Mouse (Mus musculus): ENCODE data around the gene Kif13a. TPM values are rescaled to one million over a fixed set of nuclear protein-coding genes. Genes with fewer than 3 reads are reported as not detected.
A peak's percentile ranks its signal among the peaks of the same experiment; 100 is the strongest.

Gene Kif13a
- polyA plus RNA-seq, 1 experiment, result 38.5 TPM

DNA sequence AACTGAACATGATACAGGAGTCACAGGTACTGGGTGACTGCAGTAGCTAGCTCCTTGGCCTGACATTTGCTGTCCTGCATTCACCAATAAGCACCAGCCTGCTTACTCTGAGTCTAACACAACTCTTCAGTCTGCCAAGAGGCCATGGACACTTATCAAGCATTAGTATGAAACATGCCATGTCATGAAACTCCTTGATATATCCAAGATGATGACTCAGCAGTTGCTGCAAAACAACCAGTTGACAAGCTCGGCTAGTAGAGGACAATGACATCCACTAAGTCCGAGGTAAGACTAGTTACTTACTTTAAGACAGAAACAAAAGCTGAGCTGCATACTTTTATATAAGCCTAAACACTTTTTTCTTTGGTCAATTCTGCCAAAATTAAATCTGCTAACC is 204.4 kb downstream of the Kif13a start:
- 16% methylated on average over 2 of the region's 2 CpGs for WGBS
- Histone ChIP-seq H3K4me3 (replicated peaks; ENCODE audit: insufficient read depth, low read depth, low read length) (no peak overlapping the region), H3K4me1 (ENCODE audit: control insufficient read depth, insufficient read depth, low read length) (no peaks in the 10 kb centered on the region; the same call in 1 of the 2 replicates), H3K27me3 (ENCODE audit: control insufficient read depth, insufficient read depth, low read length) (no peaks in the 10 kb centered on the region), H3K27ac (ENCODE audit: insufficient read depth, low read length) (no peak overlapping the region)
- DNase-seq, result no peak
- TF ChIP-seq POLR2A (IDR thresholded peaks at IDR 0.05; ENCODE audit: borderline replicate concordance, insufficient read depth, low read length) (no peak), CTCF (IDR thresholded peaks at IDR 0.05; ENCODE audit: borderline replicate concordance, insufficient read depth, low read depth, low read length) (no peak)

- TF ChIP-seq CTCF (IDR thresholded peaks at IDR 0.05; ENCODE audit: borderline replicate concordance, insufficient read depth, low read depth, low read length), result no peak
- no peak for TF ChIP-seq POLR2A (IDR thresholded peaks at IDR 0.05; ENCODE audit: borderline replicate concordance, insufficient read depth, low read length)
- no peak overlapping the region for H3K4me3 ChIP-seq (replicated peaks; ENCODE audit: insufficient read depth, low read depth, low read length)
- no peak for DNase-seq
- no peaks in the 10 kb centered on the region; the same call in 1 of the 2 replicates for H3K4me1 ChIP-seq (ENCODE audit: control insufficient read depth, insufficient read depth, low read length)
- no peak overlapping the region for H3K27ac ChIP-seq (ENCODE audit: insufficient read depth, low read length)
- H3K27me3 ChIP-seq (ENCODE audit: control insufficient read depth, insufficient read depth, low read length), result no peaks in the 10 kb centered on the region
Observed at GRCm38 (mm10) chr13:46724371-46724770, 205.3 kb downstream of the Kif13a start.

DNA sequence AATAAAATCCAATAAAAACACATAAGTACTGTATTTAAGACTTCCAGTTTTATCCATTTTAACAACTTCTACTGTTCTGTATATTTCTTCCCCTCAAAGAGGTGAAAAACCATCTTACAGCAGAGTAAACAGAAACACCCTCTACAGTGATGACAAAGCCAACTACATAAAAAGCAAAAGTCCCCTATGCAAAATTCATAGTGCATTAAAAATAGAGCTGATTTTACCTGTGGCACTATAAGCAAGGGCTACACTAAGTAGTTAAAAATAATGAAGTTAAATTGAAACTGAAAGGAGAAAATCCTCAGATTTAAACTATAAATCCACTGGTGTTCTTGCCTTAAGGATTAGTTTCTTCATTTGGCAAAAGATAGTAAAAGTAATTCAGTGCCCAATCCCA is 208.7 kb downstream of the Kif13a start:
- DNase-seq, result no peak
- Histone ChIP-seq H3K27ac (ENCODE audit: insufficient read depth, low read length) (no peak overlapping the region), H3K4me1 (ENCODE audit: control insufficient read depth, insufficient read depth, low read length) (peaks cover 2% of the 10 kb centered on the region; the same call in 1 of the 2 replicates), H3K27me3 (ENCODE audit: control insufficient read depth, insufficient read depth, low read length) (no peaks in the 10 kb centered on the region), H3K4me3 (replicated peaks; ENCODE audit: insufficient read depth, low read depth, low read length) (no peak overlapping the region)
- TF ChIP-seq POLR2A (IDR thresholded peaks at IDR 0.05; ENCODE audit: borderline replicate concordance, insufficient read depth, low read length) (no peak), CTCF (IDR thresholded peaks at IDR 0.05; ENCODE audit: borderline replicate concordance, insufficient read depth, low read depth, low read length) (no peak)

DNA sequence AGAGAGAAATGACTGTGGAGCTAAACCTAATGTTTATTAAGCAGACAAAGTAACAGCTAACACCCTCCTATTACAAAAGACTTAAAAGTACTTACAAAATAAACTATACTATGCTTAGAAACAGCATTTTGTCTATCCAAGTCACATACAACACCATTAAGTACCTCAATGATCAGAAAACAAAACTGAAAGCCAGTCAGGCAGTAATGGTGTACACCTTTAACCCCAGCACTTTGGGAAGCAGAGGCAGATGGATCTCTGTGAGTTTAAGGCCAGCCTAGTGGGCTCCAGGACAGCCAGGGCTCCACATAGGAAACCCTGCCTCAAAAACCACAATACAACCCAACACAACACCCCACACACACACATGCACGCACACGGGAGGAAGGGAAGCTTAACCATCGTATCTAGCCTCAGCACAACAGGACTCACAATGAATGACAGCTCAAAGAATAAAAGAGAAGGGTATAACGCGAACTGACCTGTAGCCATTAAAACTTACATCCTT is 210.7 kb downstream of the Kif13a start:
- 68% methylated on average over 5 of the region's 5 CpGs for WGBS
- no peak for TF ChIP-seq POLR2A (IDR thresholded peaks at IDR 0.05; ENCODE audit: borderline replicate concordance, insufficient read depth, low read length)
- no peak for TF ChIP-seq CTCF (IDR thresholded peaks at IDR 0.05; ENCODE audit: borderline replicate concordance, insufficient read depth, low read depth, low read length)
- no peak overlapping the region for H3K27ac ChIP-seq (ENCODE audit: insufficient read depth, low read length)
- H3K4me3 ChIP-seq (replicated peaks; ENCODE audit: insufficient read depth, low read depth, low read length), result no peak overlapping the region
- H3K27me3 ChIP-seq (ENCODE audit: control insufficient read depth, insufficient read depth, low read length), result no peaks in the 10 kb centered on the region
- H3K4me1 ChIP-seq (ENCODE audit: control insufficient read depth, insufficient read depth, low read length), result peaks cover 2% of the 10 kb centered on the region; the same call in 1 of the 2 replicates
- no peak for DNase-seq

- H3K27me3 ChIP-seq (ENCODE audit: control insufficient read depth, insufficient read depth, low read length), result no peaks in the 10 kb centered on the region
- no peak for DNase-seq
- H3K27ac ChIP-seq (ENCODE audit: insufficient read depth, low read length), result no peak overlapping the region
- peaks cover 2% of the 10 kb centered on the region; the same call in 1 of the 2 replicates for H3K4me1 ChIP-seq (ENCODE audit: control insufficient read depth, insufficient read depth, low read length)
- TF ChIP-seq CTCF (IDR thresholded peaks at IDR 0.05; ENCODE audit: borderline replicate concordance, insufficient read depth, low read depth, low read length) (no peak), POLR2A (IDR thresholded peaks at IDR 0.05; ENCODE audit: borderline replicate concordance, insufficient read depth, low read length) (no peak)
- 85% methylated on average over 3 of the region's 3 CpGs for WGBS
- H3K4me3 ChIP-seq (replicated peaks; ENCODE audit: insufficient read depth, low read depth, low read length), result no peak overlapping the region
Observed at GRCm38 (mm10) chr13:46715976-46716639, 213.6 kb downstream of the Kif13a start.

GRCm38 (mm10) chr13:46713486-46713885 is 216.2 kb downstream of the Kif13a start:
- no peaks in the 10 kb centered on the region for H3K27me3 ChIP-seq (ENCODE audit: control insufficient read depth, insufficient read depth, low read length)
- TF ChIP-seq POLR2A (IDR thresholded peaks at IDR 0.05; ENCODE audit: borderline replicate concordance, insufficient read depth, low read length) (no peak), CTCF (IDR thresholded peaks at IDR 0.05; ENCODE audit: borderline replicate concordance, insufficient read depth, low read depth, low read length) (no peak)
- no peaks in the 10 kb centered on the region for H3K4me1 ChIP-seq (ENCODE audit: control insufficient read depth, insufficient read depth, low read length)
- no peak overlapping the region for H3K27ac ChIP-seq (ENCODE audit: insufficient read depth, low read length)
- 86% methylated on average over 5 of the region's 5 CpGs for WGBS
- H3K4me3 ChIP-seq (replicated peaks; ENCODE audit: insufficient read depth, low read depth, low read length), result no peak overlapping the region
- DNase-seq, result no peak

GRCm38 (mm10) chr13:46703138-46703537 is 226.5 kb downstream of the Kif13a start:
- DNase-seq, result no peak
- 80% methylated on average over 5 of the region's 5 CpGs for WGBS
- Histone ChIP-seq H3K4me3 (replicated peaks; ENCODE audit: insufficient read depth, low read depth, low read length) (no peak overlapping the region), H3K27ac (ENCODE audit: insufficient read depth, low read length) (no peak overlapping the region), H3K4me1 (ENCODE audit: control insufficient read depth, insufficient read depth, low read length) (no peaks in the 10 kb centered on the region), H3K27me3 (ENCODE audit: control insufficient read depth, insufficient read depth, low read length) (no peaks in the 10 kb centered on the region)
- TF ChIP-seq POLR2A (IDR thresholded peaks at IDR 0.05; ENCODE audit: borderline replicate concordance, insufficient read depth, low read length) (no peak), CTCF (IDR thresholded peaks at IDR 0.05; ENCODE audit: borderline replicate concordance, insufficient read depth, low read depth, low read length) (peak; percentile 35; the same call in 1 of the 2 replicates)

DNA sequence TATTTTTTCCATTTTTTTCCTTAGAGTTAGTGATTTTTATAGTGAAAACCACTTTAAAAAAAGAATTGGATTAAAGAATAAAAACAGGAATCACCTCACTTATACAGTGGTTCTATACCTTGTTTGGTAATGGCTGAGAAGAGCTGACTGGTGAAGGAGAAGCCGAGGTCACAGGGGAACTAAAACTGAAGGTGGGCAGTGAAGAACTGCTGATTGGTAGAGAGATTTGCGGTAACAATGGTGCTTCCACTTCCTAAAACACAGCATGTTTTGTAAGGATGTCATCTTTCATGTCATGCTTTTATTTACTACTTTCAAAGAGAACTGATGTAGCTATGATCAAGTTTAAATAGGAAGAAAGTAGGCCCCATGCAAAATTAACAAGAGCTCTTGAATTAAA is 228.2 kb downstream of the Kif13a start:
- no peak for DNase-seq
- H3K4me3 ChIP-seq (replicated peaks; ENCODE audit: insufficient read depth, low read depth, low read length), result no peak overlapping the region
- no peaks in the 10 kb centered on the region for H3K4me1 ChIP-seq (ENCODE audit: control insufficient read depth, insufficient read depth, low read length)
- 94% methylated on average over 2 of the region's 2 CpGs for WGBS
- H3K27ac ChIP-seq (ENCODE audit: insufficient read depth, low read length), result no peak overlapping the region
- no peak for TF ChIP-seq POLR2A (IDR thresholded peaks at IDR 0.05; ENCODE audit: borderline replicate concordance, insufficient read depth, low read length)
- no peak for TF ChIP-seq CTCF (IDR thresholded peaks at IDR 0.05; ENCODE audit: borderline replicate concordance, insufficient read depth, low read depth, low read length)
- no peaks in the 10 kb centered on the region for H3K27me3 ChIP-seq (ENCODE audit: control insufficient read depth, insufficient read depth, low read length)

Measured in cerebellum, adult 2 months (tissue).